Mouse (Mus musculus) fibroblast of lung, adult 2 months (primary cell): ENCODE measurements around the gene Igf1r.

Experiments used
- DNase-seq: peaks from one replicate; pipeline ENCODE4 v3.0.0-alpha.2; 2011; ENCODE audit warnings: low read depth

Igf1r gene

GRCm38 (mm10) chr7:67958045-67958444, 5.4 kb downstream of the Igf1r start:
- no peak for DNase-seq

GRCm38 (mm10) chr7:67960701-67961100, 8.1 kb downstream of the Igf1r start:
- no peak for DNase-seq

GRCm38 (mm10) chr7:67961567-67962267, 9.1 kb downstream of the Igf1r start:
- no peak for DNase-seq

GRCm38 (mm10) chr7:67963691-67964090, 11.1 kb downstream of the Igf1r start:
- DNase-seq, result no peak

GRCm38 (mm10) chr7:67968394-67968793, 15.8 kb downstream of the Igf1r start:
- no peak for DNase-seq

- DNase-seq, result no peak
These were observed 16.4 kb downstream of the Igf1r start for GRCm38 (mm10) chr7:67969076-67969475.

- DNase-seq, result no peak
These were observed 20.8 kb downstream of the Igf1r start for GRCm38 (mm10) chr7:67973180-67974014.

- no peak for DNase-seq
These were observed 29.3 kb downstream of the Igf1r start for GRCm38 (mm10) chr7:67981956-67982355.

- DNase-seq, result no peak
These were observed 30.2 kb downstream of the Igf1r start for GRCm38 (mm10) chr7:67982809-67983208.

- DNase-seq, result no peak
These were observed 30.8 kb downstream of the Igf1r start for GRCm38 (mm10) chr7:67983451-67983850.

GRCm38 (mm10) chr7:67985003-67985416, 32.4 kb downstream of the Igf1r start:
- peak; percentile 62 for DNase-seq

GRCm38 (mm10) chr7:67985511-67985910, 32.9 kb downstream of the Igf1r start:
- DNase-seq, result no peak

- no peak for DNase-seq
These were observed 33.6 kb downstream of the Igf1r start for GRCm38 (mm10) chr7:67986277-67986676.

- no peak for DNase-seq
These were observed 34.2 kb downstream of the Igf1r start for GRCm38 (mm10) chr7:67986816-67987215.

- no peak for DNase-seq
These were observed 36.7 kb downstream of the Igf1r start for GRCm38 (mm10) chr7:67989376-67989775.

- no peak for DNase-seq
These were observed 41.0 kb downstream of the Igf1r start for GRCm38 (mm10) chr7:67993614-67994013.

- no peak for DNase-seq
These were observed 41.8 kb downstream of the Igf1r start for GRCm38 (mm10) chr7:67994346-67994858.

GRCm38 (mm10) chr7:67995276-67995675, 42.6 kb downstream of the Igf1r start:
- DNase-seq, result no peak

- no peak for DNase-seq
These were observed 43.8 kb downstream of the Igf1r start for GRCm38 (mm10) chr7:67996202-67996960.

GRCm38 (mm10) chr7:68001269-68001668, 48.6 kb downstream of the Igf1r start:
- DNase-seq, result no peak

GRCm38 (mm10) chr7:68006074-68006473, 53.4 kb downstream of the Igf1r start:
- DNase-seq, result no peak

GRCm38 (mm10) chr7:68006496-68006895, 53.9 kb downstream of the Igf1r start:
- DNase-seq, result peak; percentile 73
